Mouse (Mus musculus) MEL (cell line): ENCODE measurements around the gene Trpm8. TPM values are rescaled to one million over a fixed set of nuclear protein-coding genes. Genes with fewer than 3 reads are reported as not detected.

Experiments
- DNase-seq: peaks from one replicate; pipeline ENCODE4 v3.0.0; 2011; ENCODE audit warnings: low read depth, low spot score
- H3K27ac ChIP-seq: 2 replicates; pipeline ENCODE4 v1.5.1; 2012; ENCODE audit warnings: low read depth, mild to moderate bottlenecking, control low read depth, low read length, moderate library complexity; ENCODE audit not compliant: control insufficient read depth
- H3K27me3 ChIP-seq, 2 experiments: fragments of 150-350 bp in 1 of 2; sonication (generic) in 1 of 2; 2 replicates each; pipeline ENCODE4 v1.6.1; 2012; ENCODE audit warnings: low read length in 2 of 2, mild to moderate bottlenecking in 2 of 2, improper control_type of control experiment in 1 of 2, moderate library complexity in 1 of 2; ENCODE audit not compliant: insufficient read depth in 2 of 2, control insufficient read depth in 1 of 2
- H3K36me3 ChIP-seq, 2 experiments: 2 replicates each; pipeline ENCODE4 v1.6.1; 2012 to 2014; ENCODE audit warnings: low read length in 2 of 2, improper control_type of control experiment in 1 of 2, inconsistent platforms in 1 of 2, mild to moderate bottlenecking in 1 of 2; ENCODE audit not compliant: insufficient read depth in 2 of 2, control insufficient read depth in 1 of 2
- H3K4me1 ChIP-seq, 2 experiments: fragments of 150-350 bp in 1 of 2; sonication (generic) in 1 of 2; 2 replicates each; pipeline ENCODE4 v1.6.1; 2012; ENCODE audit warnings: low read length in 2 of 2, improper control_type of control experiment in 1 of 2, mild to moderate bottlenecking in 1 of 2; ENCODE audit not compliant: insufficient read depth in 2 of 2, control insufficient read depth in 1 of 2
- H3K4me3 ChIP-seq, 2 experiments: fragments of 150-350 bp in 1 of 2; sonication (generic) in 1 of 2; 2 replicates each; pipeline ENCODE4 v1.5.1; 2012; ENCODE audit warnings: low read depth in 2 of 2, low read length in 2 of 2, mild to moderate bottlenecking in 2 of 2, moderate library complexity in 2 of 2, control low read depth in 1 of 2, improper control_type of control experiment in 1 of 2; ENCODE audit not compliant: control insufficient read depth in 1 of 2, insufficient read depth in 1 of 2
- H3K79me2 ChIP-seq: 2 replicates; pipeline ENCODE4 v1.6.1; 2012; ENCODE audit warnings: mild to moderate bottlenecking, low read length, moderate library complexity; ENCODE audit not compliant: control insufficient read depth, poor library complexity, insufficient read depth
- H3K9ac ChIP-seq: 2 replicates; pipeline ENCODE4 v1.6.1; 2012; ENCODE audit warnings: low read depth, mild to moderate bottlenecking, control low read depth, low read length, moderate library complexity; ENCODE audit not compliant: control insufficient read depth, poor library complexity, severe bottlenecking
- H3K9me3 ChIP-seq: fragments of 150-350 bp; sonication (generic); replicated peaks from 2 replicates; pipeline ENCODE4 v1.6.1; 2012; ENCODE audit warnings: mild to moderate bottlenecking, low read length, improper control_type of control experiment, moderate library complexity; ENCODE audit not compliant: insufficient read depth
- CHD2 ChIP-seq: IDR thresholded peaks from 2 replicates; pipeline ENCODE4 v1.6.1; 2011; ENCODE audit warnings: low read length, improper control_type of control experiment
- CTCF ChIP-seq, 3 experiments: IDR thresholded peaks in 2 of 3; conservative IDR thresholded peaks in 1 of 3; 2 replicates each; pipeline ENCODE4 v1.5.1; 2011 to 2012; ENCODE audit warnings: low read length in 3 of 3, low read depth in 2 of 3, mild to moderate bottlenecking in 2 of 3, improper control_type of control experiment in 1 of 3, inconsistent platforms in 1 of 3, mixed read lengths in 1 of 3, moderate library complexity in 1 of 3; ENCODE audit not compliant: control insufficient read depth in 1 of 3, insufficient read depth in 1 of 3, poor library complexity in 1 of 3, severe bottlenecking in 1 of 3
- HCFC1 ChIP-seq: IDR thresholded peaks from 2 replicates; pipeline ENCODE4 v1.6.1; 2012; ENCODE audit warnings: low read depth, mild to moderate bottlenecking, inconsistent platforms, low read length, improper control_type of control experiment, moderate library complexity
- MAZ ChIP-seq: IDR thresholded peaks from 2 replicates; pipeline ENCODE4 v1.6.1; 2012; ENCODE audit warnings: low read depth, mild to moderate bottlenecking, inconsistent platforms, low read length, improper control_type of control experiment
- MXI1 ChIP-seq: IDR thresholded peaks from 2 replicates; pipeline ENCODE4 v1.6.1; 2011; ENCODE audit warnings: mild to moderate bottlenecking, low read depth, low read length, improper control_type of control experiment
- POLR2AphosphoS2 ChIP-seq: IDR thresholded peaks from 2 replicates; pipeline ENCODE4 v1.6.1; 2011; ENCODE audit warnings: low read length, improper control_type of control experiment
- POLR2AphosphoS5 ChIP-seq: IDR thresholded peaks from 2 replicates; pipeline ENCODE4 v1.6.1; 2012; ENCODE audit warnings: low read depth, borderline replicate concordance, mild to moderate bottlenecking, inconsistent platforms, low read length, moderate library complexity, mixed read lengths
- RAD21 ChIP-seq: IDR thresholded peaks from 2 replicates; pipeline ENCODE4 v1.6.1; 2011; ENCODE audit warnings: mild to moderate bottlenecking, low read depth, low read length, improper control_type of control experiment
- SMC3 ChIP-seq: IDR thresholded peaks from 2 replicates; pipeline ENCODE4 v1.6.1; 2011; ENCODE audit warnings: low read depth, low read length, improper control_type of control experiment
- TAL1 ChIP-seq: IDR thresholded peaks from 2 replicates; pipeline ENCODE4 v1.6.1; 2012; ENCODE audit warnings: mild to moderate bottlenecking, inconsistent platforms, low read length, moderate library complexity, mixed read lengths
- ZKSCAN1 ChIP-seq: IDR thresholded peaks from 2 replicates; pipeline ENCODE4 v1.6.1; 2012; ENCODE audit warnings: low read depth, mild to moderate bottlenecking, inconsistent platforms, low read length, improper control_type of control experiment, moderate library complexity
- polyA plus RNA-seq, 2 experiments: library from polyadenylated mRNA; stranded (reverse) in 1 of 2; unstranded in 1 of 2; fragments of >175 nt in 1 of 2; fragments of >200 nt in 1 of 2; gene quantifications; 2 replicates each; pipeline versions ENCODE4 v1.2.1 to v1.2.4; 2012; ENCODE audit warnings: low replicate concordance in 2 of 2, low read depth in 1 of 2; ENCODE audit not compliant: insufficient read length in 2 of 2, insufficient read depth in 1 of 2, missing spikeins in 1 of 2
- total RNA-seq: library from RNA; depleted of rRNA; stranded (reverse); fragments of 300-350 nt; gene quantifications from 2 replicates; pipeline ENCODE4 v1.2.3, GENCODE M21; 2012

The Trpm8 gene
- total and polyA plus RNA-seq, 3 experiments = not detected

DNA sequence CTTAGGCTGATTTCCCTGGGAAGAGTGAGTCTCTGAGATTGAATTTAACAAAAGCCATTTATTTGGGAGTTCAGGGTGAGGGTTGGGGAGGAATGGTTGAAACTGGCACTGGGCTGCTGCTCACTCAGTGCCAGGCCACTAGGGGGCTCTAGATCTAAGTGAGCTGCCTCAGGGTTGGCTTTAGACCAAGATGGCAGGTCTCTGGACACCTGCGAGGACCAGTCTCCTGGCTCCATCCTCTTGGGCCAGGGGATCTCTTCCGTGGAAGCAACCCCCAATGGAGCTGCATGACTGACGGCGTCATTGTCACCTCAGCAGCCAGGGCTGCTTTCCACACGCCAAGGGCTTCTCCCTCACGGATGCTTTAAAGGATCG is 7.5 kb downstream of the Trpm8 start:
- Histone ChIP-seq H3K27ac (no peak overlapping the region), H3K9ac (no peak overlapping the region), H3K4me1 (no peaks in the 10 kb centered on the region), H3K9me3 (no peaks in the 10 kb centered on the region), H3K27me3 (no peaks in the 10 kb centered on the region), H3K79me2 (no peaks in the 10 kb centered on the region), H3K4me3 (no peak overlapping the region), H3K36me3 (no peaks in the 10 kb centered on the region)
- peak; percentile 68 for DNase-seq
- TF ChIP-seq HCFC1 = no peak
- peak; percentile 39 for TF ChIP-seq SMC3
- TF ChIP-seq POLR2AphosphoS5 = no peak
- TF ChIP-seq RAD21 = peak; percentile 20
- TF ChIP-seq CTCF (IDR thresholded peaks at IDR 0.05 in 2 of 3, conservative IDR thresholded peaks at IDR 0.05 in 1 of 3; ENCODE audit: control insufficient read depth in 1 of 3, insufficient read depth in 1 of 3, low read depth in 2 of 3, low read length in 3 of 3, poor library complexity in 1 of 3, severe bottlenecking in 1 of 3) = peak; percentile 71 to 81 (median 75)

DNA sequence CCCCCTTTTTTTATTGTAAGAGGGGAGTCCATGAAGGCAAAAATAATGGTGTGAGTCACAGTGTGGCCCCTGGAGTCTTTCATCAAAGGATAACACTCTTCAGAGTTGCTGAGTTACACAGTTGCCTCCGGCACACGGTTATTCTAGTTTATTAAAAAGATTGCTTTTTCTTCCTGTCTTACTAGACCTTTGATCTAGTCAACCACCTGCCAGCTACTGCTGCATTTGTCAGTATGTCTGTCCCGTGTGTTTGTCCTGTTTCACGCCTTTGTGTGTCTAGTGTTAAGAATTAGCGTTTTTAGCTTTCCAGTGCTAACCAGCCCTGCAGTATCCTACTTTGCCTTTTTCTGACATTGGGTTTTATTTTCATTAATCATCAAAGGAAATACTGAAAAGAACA is 8.2 kb downstream of the Trpm8 start:
- Histone ChIP-seq H3K4me1 (no peaks in the 10 kb centered on the region), H3K9me3 (no peaks in the 10 kb centered on the region), H3K79me2 (no peaks in the 10 kb centered on the region), H3K36me3 (no peaks in the 10 kb centered on the region), H3K9ac (no peak overlapping the region), H3K4me3 (no peak overlapping the region), H3K27me3 (no peaks in the 10 kb centered on the region), H3K27ac (no peak overlapping the region)
- TF ChIP-seq ZKSCAN1 (no peak), MXI1 (no peak), MAZ (no peak), POLR2AphosphoS2 (no peak)
- no peak for DNase-seq

DNA sequence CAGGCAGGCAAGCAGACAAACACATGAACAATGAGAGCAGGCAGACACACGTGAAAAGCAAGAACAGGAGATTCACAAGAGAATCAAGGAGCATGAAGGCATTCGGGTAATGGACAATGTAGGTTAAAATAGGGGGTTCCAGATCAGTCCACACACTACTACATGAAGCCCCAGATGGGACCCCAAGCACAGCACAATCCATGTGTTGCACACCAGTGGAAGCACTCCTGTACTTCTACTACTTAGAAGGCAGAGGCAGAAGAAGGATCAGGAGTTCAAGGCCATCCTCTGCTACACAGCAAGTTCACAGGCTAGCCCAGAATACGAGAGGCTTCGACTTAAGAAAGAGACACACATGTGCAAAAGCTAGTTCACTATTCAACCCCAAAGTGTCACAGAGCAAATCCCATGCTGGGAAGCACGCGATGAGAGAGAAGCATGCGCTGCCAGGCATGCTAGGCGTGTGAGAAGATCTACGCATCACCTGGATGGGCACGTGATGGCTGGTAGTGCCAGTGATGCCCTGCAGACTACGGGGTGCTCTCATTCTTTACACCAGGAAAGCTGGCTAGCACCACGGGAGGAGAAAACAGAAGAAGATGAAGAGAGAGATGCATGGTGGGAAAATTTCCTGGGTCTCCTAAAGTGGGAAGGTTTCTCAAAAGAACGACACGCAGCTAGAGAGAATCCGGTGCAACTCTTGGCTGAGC is 8.8 kb downstream of the Trpm8 start:
- no peak for DNase-seq
- Histone ChIP-seq H3K4me1 (no peaks in the 10 kb centered on the region), H3K4me3 (no peak overlapping the region), H3K27me3 (no peaks in the 10 kb centered on the region), H3K36me3 (no peaks in the 10 kb centered on the region), H3K79me2 (no peaks in the 10 kb centered on the region), H3K9ac (no peak overlapping the region), H3K27ac (no peak overlapping the region), H3K9me3 (no peaks in the 10 kb centered on the region)
- TF ChIP-seq TAL1 = no peak
- TF ChIP-seq CHD2 = no peak
